Mouse (Mus musculus) MEL (cell line): ENCODE measurements around the gene Etfa.

Source experiments
- CHD1 ChIP-seq: IDR thresholded peaks from 2 replicates; pipeline ENCODE4 v1.6.1; 2012; ENCODE audit warnings: low read depth, mild to moderate bottlenecking, inconsistent platforms, low read length, improper control_type of control experiment
- CHD2 ChIP-seq: IDR thresholded peaks from 2 replicates; pipeline ENCODE4 v1.6.1; 2011; ENCODE audit warnings: low read length, improper control_type of control experiment
- CTCF ChIP-seq, 3 experiments: IDR thresholded peaks in 2 of 3; conservative IDR thresholded peaks in 1 of 3; 2 replicates each; pipeline ENCODE4 v1.5.1; 2011 to 2012; ENCODE audit warnings: low read length in 3 of 3, low read depth in 2 of 3, mild to moderate bottlenecking in 2 of 3, improper control_type of control experiment in 1 of 3, inconsistent platforms in 1 of 3, mixed read lengths in 1 of 3, moderate library complexity in 1 of 3; ENCODE audit not compliant: control insufficient read depth in 1 of 3, insufficient read depth in 1 of 3, poor library complexity in 1 of 3, severe bottlenecking in 1 of 3
- EP300 ChIP-seq, 2 experiments: IDR thresholded peaks; 2 replicates each; pipeline ENCODE4 v1.6.1; 2011; ENCODE audit warnings: improper control_type of control experiment in 2 of 2, low read length in 2 of 2, low read depth in 1 of 2, mild to moderate bottlenecking in 1 of 2
- JUND ChIP-seq: IDR thresholded peaks from 2 replicates; pipeline ENCODE4 v1.6.1; 2011; ENCODE audit warnings: low read depth, mild to moderate bottlenecking, improper control_type of control experiment, low read length
- MAFK ChIP-seq: IDR thresholded peaks from 2 replicates; pipeline ENCODE4 v1.6.1; 2011; ENCODE audit warnings: low read depth, mild to moderate bottlenecking, low read length, improper control_type of control experiment, borderline replicate concordance
- MAX ChIP-seq: IDR thresholded peaks from 2 replicates; pipeline ENCODE4 v1.6.1; 2011; ENCODE audit warnings: low read length, improper control_type of control experiment
- MEF2A ChIP-seq: IDR thresholded peaks from 2 replicates; pipeline ENCODE4 v1.6.1; 2014; ENCODE audit warnings: low read depth, mild to moderate bottlenecking, inconsistent platforms, low read length, improper control_type of control experiment; ENCODE audit not compliant: poor library complexity, insufficient replicate concordance, severe bottlenecking; ENCODE audit errors: extremely low read depth
- MXI1 ChIP-seq: IDR thresholded peaks from 2 replicates; pipeline ENCODE4 v1.6.1; 2011; ENCODE audit warnings: mild to moderate bottlenecking, low read depth, low read length, improper control_type of control experiment
- NELFE ChIP-seq: IDR thresholded peaks from 2 replicates; pipeline ENCODE4 v1.6.1; 2011; ENCODE audit warnings: low read depth, low read length, improper control_type of control experiment
- POLR2A ChIP-seq, 2 experiments: IDR thresholded peaks; 2 replicates each; pipeline ENCODE4 v1.6.1; 2011 to 2012; ENCODE audit warnings: low read length in 2 of 2, mild to moderate bottlenecking in 2 of 2, control low read depth in 1 of 2, improper control_type of control experiment in 1 of 2, low read depth in 1 of 2, moderate library complexity in 1 of 2; ENCODE audit not compliant: control insufficient read depth in 1 of 2, insufficient read depth in 1 of 2, poor library complexity in 1 of 2
- SMC3 ChIP-seq: IDR thresholded peaks from 2 replicates; pipeline ENCODE4 v1.6.1; 2011; ENCODE audit warnings: low read depth, low read length, improper control_type of control experiment
- UBTF ChIP-seq: IDR thresholded peaks from 2 replicates; pipeline ENCODE4 v1.6.1; 2012; ENCODE audit warnings: low read depth, mild to moderate bottlenecking, inconsistent platforms, low read length, improper control_type of control experiment, moderate library complexity, borderline replicate concordance; ENCODE audit not compliant: insufficient read depth
- USF2 ChIP-seq, 2 experiments: IDR thresholded peaks; 2 replicates each; pipeline ENCODE4 v1.6.1; 2011 to 2012; ENCODE audit warnings: improper control_type of control experiment in 2 of 2, low read length in 2 of 2, borderline replicate concordance in 1 of 2, inconsistent platforms in 1 of 2, low read depth in 1 of 2, mild to moderate bottlenecking in 1 of 2; ENCODE audit not compliant: insufficient read depth in 1 of 2

- TF ChIP-seq CTCF (IDR thresholded peaks at IDR 0.05 in 2 of 3, conservative IDR thresholded peaks at IDR 0.05 in 1 of 3; ENCODE audit: control insufficient read depth in 1 of 3, insufficient read depth in 1 of 3, low read depth in 2 of 3, low read length in 3 of 3, poor library complexity in 1 of 3, severe bottlenecking in 1 of 3) = no peak
- TF ChIP-seq MAX = no peak
- TF ChIP-seq CHD2 = no peak
- TF ChIP-seq CHD1 = no peak
- TF ChIP-seq POLR2A (IDR thresholded peaks at IDR 0.05; ENCODE audit: control insufficient read depth in 1 of 2, insufficient read depth in 1 of 2, low read depth in 1 of 2, low read length in 2 of 2, poor library complexity in 1 of 2) = no peak
- TF ChIP-seq MAFK = no peak
- TF ChIP-seq UBTF = no peak
- TF ChIP-seq NELFE = no peak
- TF ChIP-seq MEF2A = no peak
- no peak for TF ChIP-seq EP300 (IDR thresholded peaks at IDR 0.05; ENCODE audit: low read depth in 1 of 2, low read length in 2 of 2)
- TF ChIP-seq JUND = no peak
- no peak for TF ChIP-seq SMC3
- TF ChIP-seq USF2 (IDR thresholded peaks at IDR 0.05; ENCODE audit: borderline replicate concordance in 1 of 2, insufficient read depth in 1 of 2, low read depth in 1 of 2, low read length in 2 of 2) = no peak
- no peak for TF ChIP-seq MXI1
These were observed 81.9 kb downstream of the Etfa start for GRCm38 (mm10) chr9:55430133-55430532.
